Mouse (Mus musculus) lung, adult 2 months (tissue): ENCODE measurements at regions not wholly inside any gene's neighbourhood (a gene's known extent, or its start where the extent isn't known, plus 50 kb on each side); places are given as distances from the start of the nearest gene placed in this dataset.
"Not testable (repeated sequence)": the region's sequence is repeated elsewhere in the genome, so short reads cannot be mapped to it uniquely, and the experiment has no call there.

Source experiments
- CTCF ChIP-seq: fragments of 200-500 bp; IDR thresholded peaks from 2 replicates; pipeline ENCODE4 v1.5.1; 2011; ENCODE audit warnings: mild to moderate bottlenecking, low read length, control low read depth; ENCODE audit not compliant: insufficient read depth
- POLR2A ChIP-seq: fragments of 200-500 bp; IDR thresholded peaks from 2 replicates; pipeline ENCODE4 v1.6.1; 2011; ENCODE audit warnings: low read depth, mild to moderate bottlenecking, control low read depth, low read length, borderline replicate concordance; ENCODE audit errors: extremely low read depth

DNA sequence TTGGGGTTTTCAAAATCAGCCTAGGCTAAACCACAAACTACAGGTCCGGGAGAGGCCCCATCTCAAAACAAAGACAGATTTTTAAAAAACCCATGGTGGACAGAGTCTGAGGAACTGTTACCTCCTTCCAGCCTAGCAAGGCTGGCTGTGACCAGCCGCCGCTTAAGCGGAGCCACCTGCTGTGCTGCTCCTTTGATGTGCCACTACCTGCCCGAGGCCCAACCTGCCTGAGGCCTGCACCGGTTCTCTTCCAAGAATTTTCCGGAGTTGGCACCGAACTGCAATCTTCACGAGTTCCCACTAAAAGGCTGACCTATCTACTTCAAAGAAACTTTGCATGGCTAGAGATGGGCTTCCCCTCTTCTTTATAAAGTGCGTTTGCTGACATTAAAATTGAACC lies 97.6 kb downstream of the Dusp6 start:
- not testable (repeated sequence) for TF ChIP-seq POLR2A, CTCF
